25 mouse cellular contexts compared by ENCODE assay signal in the genomic region with DNA sequence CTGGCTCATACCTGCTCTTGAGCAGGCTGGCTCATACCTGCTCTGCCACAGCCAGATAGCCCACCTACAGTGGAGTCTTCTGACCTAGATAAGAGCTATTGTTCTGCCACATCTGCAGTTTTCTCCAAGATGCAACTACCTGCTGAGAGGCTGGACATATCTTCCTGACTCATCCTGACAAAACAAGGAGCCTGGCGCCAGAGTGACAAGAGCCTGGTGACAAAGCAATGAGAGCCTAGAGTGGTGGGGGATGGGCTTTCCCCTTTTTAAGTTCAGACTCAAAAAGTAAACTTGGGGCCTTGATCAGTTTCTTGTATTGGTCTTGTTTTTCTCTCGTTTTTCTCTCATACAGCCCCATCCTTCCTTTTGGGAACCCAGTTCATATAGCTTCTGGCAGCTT.
"Had no signal": no experiment of that assay in that cellular context is flagged by ENCODE, and none has a peak within 500 bp of the region (broad histone marks: within the 10 kb centered on the region; RNA-seq: fewer than 3 reads in every experiment).

No protein-coding gene starts in this region.

- H3K4me2 ChIP-seq: heart, embryonic 12.5 days; hindbrain, embryonic 12.5 days; hindbrain, embryonic 15.5 days; intestine, embryonic 15.5 days; kidney, embryonic 15.5 days; limb, embryonic 13.5 days; limb, embryonic 15.5 days; liver, embryonic 12.5 days had no signal

- H3K27ac ChIP-seq: heart, embryonic 10.5 days; hindbrain, embryonic 10.5 days; hindbrain, embryonic 12.5 days; hindbrain, embryonic 15.5 days; intestine, embryonic 15.5 days; kidney, embryonic 15.5 days; kidney, postnatal 0 days; limb, embryonic 13.5 days; limb, embryonic 15.5 days; liver, embryonic 12.5 days; liver, embryonic 14.5 days had no signal

- H3K4me1 ChIP-seq: heart, embryonic 10.5 days; heart, embryonic 12.5 days; hindbrain, embryonic 10.5 days; hindbrain, embryonic 12.5 days; hindbrain, embryonic 15.5 days; intestine, embryonic 15.5 days; kidney, embryonic 15.5 days; limb, embryonic 13.5 days; limb, embryonic 15.5 days; liver, embryonic 12.5 days had no signal

- H3K27me3 ChIP-seq: heart, embryonic 12.5 days; hindbrain, embryonic 12.5 days; hindbrain, embryonic 15.5 days; intestine, embryonic 15.5 days; kidney, embryonic 15.5 days; limb, embryonic 13.5 days; limb, embryonic 15.5 days; liver, embryonic 12.5 days had no signal

- H3K9me3 ChIP-seq: heart, embryonic 10.5 days; heart, embryonic 12.5 days; hindbrain, embryonic 10.5 days; hindbrain, embryonic 12.5 days; hindbrain, embryonic 15.5 days; intestine, embryonic 15.5 days; kidney, embryonic 15.5 days; limb, embryonic 13.5 days; limb, embryonic 15.5 days; liver, embryonic 12.5 days had no signal

- H3K4me3 ChIP-seq: heart, embryonic 10.5 days; heart, embryonic 12.5 days; hindbrain, embryonic 10.5 days; hindbrain, embryonic 12.5 days; hindbrain, embryonic 15.5 days; intestine, embryonic 15.5 days; kidney, embryonic 15.5 days; limb, embryonic 13.5 days; limb, embryonic 15.5 days; liver, embryonic 12.5 days had no signal

- DNase-seq: gastrocnemius, postnatal 14 days; gastrocnemius, postnatal 36 days; heart, adult 18-20 months; heart, postnatal 10 days; heart, postnatal 4 days; kidney, adult 2 months; kidney, adult 9 months; kidney, postnatal 14 days; kidney, postnatal 36 days; layer of hippocampus, postnatal 36 days; left cerebral cortex, postnatal 4 days had no signal

- ATAC-seq: inflammation-experienced regulatory T-cells, adult 6 months; intestine, embryonic 15.5 days; intestine, postnatal 0 days; liver, embryonic 12.5 days had no signal

- H3K9ac ChIP-seq: heart, embryonic 12.5 days; hindbrain, embryonic 12.5 days; hindbrain, embryonic 15.5 days; intestine, embryonic 15.5 days; kidney, embryonic 15.5 days; limb, embryonic 13.5 days; limb, embryonic 15.5 days; liver, embryonic 12.5 days; liver, embryonic 14.5 days had no signal

- H3K36me3 ChIP-seq: heart, embryonic 10.5 days; heart, embryonic 12.5 days; hindbrain, embryonic 10.5 days; hindbrain, embryonic 12.5 days; hindbrain, embryonic 15.5 days; intestine, embryonic 15.5 days; kidney, embryonic 15.5 days; limb, embryonic 13.5 days; limb, embryonic 15.5 days; liver, embryonic 12.5 days had no signal
